Mouse (Mus musculus) left cerebral cortex, adult 18-20 months (tissue): ENCODE data around the gene Fgfr1op2. TPM values are rescaled to one million over a fixed set of nuclear protein-coding genes. Genes with fewer than 3 reads are reported as not detected.
"Not testable (repeated sequence)": the region's sequence is repeated elsewhere in the genome, so short reads cannot be mapped to it uniquely, and the experiment has no call there.

ENCODE experiments used
- DNase-seq, 2 experiments: peaks; one replicate each; pipeline ENCODE4 v3.0.0; 2021 to 2022; ENCODE audit warnings: low spot score in 2 of 2, mixed read lengths in 1 of 2
- long read RNA-seq, 2 experiments: library from polyadenylated mRNA; stranded (forward); transcript quantifications; one replicate each; pipeline ENCODE4 v2.0.0; 2021
- total RNA-seq, 2 experiments: library from RNA; stranded (reverse); gene quantifications; 2 replicates each; pipeline ENCODE4 v1.2.3; 2021

Fgfr1op2 gene
- 100 to 1,000 TPM; 100 to 101 TPM for total RNA-seq
- long read RNA-seq, experiment 1, transcript Fgfr1op2-204 (7 exons, 2,880 nt), result minor isoform, 15 of 221 reads
- long read RNA-seq, experiment 1, transcript Fgfr1op2-203 (6 exons, 2,766 nt), result major isoform, 192 of 221 reads
- long read RNA-seq, experiment 1, partial matches to known transcripts, result 3 of 221 reads
- long read RNA-seq, experiment 1, other reads (novel, unspliced or antisense), result 7 of 221 reads
- long read RNA-seq, experiment 2, transcript Fgfr1op2-204 (7 exons, 2,880 nt), result minor isoform, 8 of 137 reads
- long read RNA-seq, experiment 2, transcript Fgfr1op2-203 (6 exons, 2,766 nt), result major isoform, 108 of 137 reads
- long read RNA-seq, experiment 2, transcript Fgfr1op2-202 (5 exons, 918 nt), result minor isoform, 9 of 137 reads
- long read RNA-seq, experiment 2, partial matches to known transcripts, result 5 of 137 reads
- long read RNA-seq, experiment 2, other reads (novel, unspliced or antisense), result 7 of 137 reads

DNA sequence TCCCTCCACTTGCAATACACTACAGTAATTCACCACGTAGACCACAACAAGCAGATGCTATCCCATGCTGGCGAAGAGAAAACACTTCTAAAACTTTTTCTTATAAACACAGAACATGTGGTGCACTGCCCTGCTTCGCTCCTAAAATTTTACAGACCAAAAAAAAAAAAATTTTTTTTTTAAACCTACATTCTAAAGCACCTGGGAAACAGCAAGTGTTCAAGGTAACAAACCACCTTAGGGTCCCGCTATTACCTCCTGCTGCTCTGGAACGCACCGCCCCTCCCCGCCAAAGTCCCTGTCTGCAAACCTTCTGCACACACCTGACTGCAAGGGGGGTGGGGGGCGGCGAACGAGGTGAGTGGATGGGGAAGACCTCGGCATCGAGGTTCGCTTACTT is at the start of gene Fgfr1op2:
Gene Fgfr1op2, plus strand, starts transcription at position 301 of the 400 bp plus-strand sequence.
- no peak for DNase-seq

DNA sequence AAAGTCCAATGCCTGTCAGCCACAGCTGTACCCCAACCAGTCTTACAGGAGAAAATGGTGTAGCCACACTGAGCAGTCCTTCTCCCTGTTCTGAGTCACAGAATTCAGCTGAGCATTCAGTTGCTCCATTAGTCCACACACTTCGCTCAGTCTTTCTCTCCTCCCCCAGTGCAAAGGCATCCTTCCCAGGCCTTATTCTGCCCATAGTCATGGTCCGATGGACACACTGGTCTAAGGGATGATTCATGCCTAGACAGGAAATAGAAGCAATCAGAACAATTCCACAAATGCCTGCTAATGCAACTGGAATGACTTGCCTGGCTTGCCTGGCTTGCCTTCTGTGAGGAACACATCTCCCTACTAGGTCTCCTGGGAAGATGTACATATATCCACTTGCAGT is 49.5 kb upstream of the Fgfr1op2 start:
- DNase-seq, result no peak

DNA sequence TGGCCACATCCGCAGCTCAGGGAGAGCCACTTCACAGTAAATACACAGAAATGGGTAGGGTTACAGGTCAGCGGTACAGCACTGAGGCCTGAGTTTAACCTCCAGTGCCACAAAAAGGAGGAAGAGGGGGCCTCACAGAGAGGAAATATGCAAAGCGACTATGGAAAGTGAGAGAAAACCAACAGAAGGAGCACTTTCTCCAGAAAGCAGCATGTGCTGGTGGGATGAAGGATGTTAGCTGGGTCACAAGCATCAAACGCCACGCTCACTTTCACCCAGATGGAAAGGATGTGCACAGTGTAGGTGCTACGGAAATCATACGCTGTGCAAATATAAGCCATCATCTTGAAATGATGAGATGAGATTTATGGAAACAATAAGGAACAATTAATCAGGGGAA is 46.6 kb upstream of the Fgfr1op2 start:
- DNase-seq, result no peak

DNA sequence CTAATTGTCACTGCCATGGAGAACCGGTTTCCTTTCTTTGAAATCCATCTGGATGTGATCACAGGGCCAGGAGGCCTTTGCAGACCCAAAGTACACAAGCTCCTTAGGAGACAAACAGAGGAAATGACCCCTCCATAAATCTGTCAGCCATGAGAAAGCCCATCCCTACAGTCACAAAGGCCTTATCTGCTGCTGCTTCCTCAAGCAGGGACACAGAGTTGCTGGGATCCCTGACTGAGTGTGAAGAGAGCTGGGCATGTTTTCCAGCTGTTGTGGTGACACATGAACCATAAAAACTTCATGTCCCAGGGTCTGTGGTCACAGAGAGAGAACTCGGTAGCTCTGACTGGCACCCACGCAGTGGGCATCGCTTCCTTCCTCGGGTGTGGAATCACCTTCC is 46.2 kb upstream of the Fgfr1op2 start:
- DNase-seq, result no peak

DNA sequence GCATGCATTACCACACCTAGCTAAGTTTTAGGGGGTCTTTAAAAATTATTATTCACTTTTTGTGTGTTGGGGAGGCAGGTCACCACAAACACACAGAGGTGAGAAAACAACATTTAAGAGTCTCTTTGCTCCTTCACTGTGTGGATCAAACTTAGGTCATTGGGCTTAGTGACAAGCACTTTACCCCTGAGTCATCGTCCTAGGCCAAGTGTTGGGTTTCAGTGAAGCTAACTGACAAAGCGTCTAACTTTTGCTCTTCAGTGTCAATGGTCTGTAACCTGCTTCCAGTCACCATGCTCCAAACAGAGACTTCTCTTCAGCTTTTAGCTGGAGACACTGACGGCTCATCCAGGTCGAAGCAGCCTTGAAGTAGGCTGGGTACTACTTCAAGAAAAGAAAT is 43.9 kb upstream of the Fgfr1op2 start:
- no peak for DNase-seq

DNA sequence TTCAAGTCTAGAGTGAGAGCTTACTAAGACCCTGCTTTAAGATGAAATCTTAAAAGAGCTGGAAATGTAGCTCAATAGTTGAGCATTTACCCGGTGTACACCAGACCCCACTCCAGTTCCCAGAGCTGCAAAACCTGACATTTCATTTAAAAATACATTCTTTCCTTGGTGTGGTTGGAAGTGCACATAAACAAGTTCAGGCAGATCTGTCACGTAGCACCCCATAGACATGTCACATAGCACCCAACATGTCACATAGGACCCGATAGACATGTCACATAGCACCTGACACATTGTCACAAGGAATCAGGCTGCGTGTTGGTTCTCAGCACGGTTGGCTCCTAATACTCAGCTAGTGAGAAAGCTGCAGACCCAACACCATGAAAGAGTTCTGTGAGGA is 41.5 kb upstream of the Fgfr1op2 start:
- no peak for DNase-seq

DNA sequence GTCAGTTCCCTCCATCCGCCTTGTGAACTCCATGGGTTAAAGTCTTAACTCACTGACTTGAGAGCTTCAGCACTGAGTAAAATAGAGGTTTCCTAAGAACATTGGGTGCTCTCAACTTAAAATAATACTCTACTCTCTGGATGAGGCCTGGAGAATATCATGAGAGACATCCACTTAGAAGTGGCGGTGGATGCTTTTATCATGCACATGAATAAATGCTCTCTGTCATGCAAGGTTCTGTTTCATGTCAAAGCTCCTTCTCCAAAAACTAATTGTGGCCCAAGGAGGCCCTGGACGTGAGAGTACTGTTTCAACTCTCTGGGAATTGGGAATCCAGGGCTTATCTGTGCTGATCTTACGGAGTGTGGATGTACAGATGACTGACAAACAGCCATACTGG is 39.9 kb upstream of the Fgfr1op2 start:
- DNase-seq, result no peak

DNA sequence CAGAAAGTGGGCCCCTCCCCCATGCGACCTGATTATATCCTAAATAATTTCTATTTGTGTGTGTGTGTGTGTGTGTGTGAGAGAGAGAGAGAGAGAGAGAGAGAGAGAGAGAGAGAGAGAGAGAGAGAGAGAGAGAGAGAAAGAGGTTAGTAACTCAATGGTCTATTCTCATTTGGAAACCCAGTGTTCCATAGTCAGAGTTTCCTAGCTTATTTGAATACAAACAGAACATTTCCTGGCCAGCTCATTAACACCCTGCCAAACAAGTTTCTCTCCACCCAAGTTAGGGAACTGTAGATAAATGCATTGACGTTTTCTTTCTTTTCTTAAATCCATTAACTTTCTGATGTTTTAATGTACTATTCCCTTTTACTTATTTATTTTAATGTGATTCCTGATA is 38.9 kb upstream of the Fgfr1op2 start:
- no peak for DNase-seq

DNA sequence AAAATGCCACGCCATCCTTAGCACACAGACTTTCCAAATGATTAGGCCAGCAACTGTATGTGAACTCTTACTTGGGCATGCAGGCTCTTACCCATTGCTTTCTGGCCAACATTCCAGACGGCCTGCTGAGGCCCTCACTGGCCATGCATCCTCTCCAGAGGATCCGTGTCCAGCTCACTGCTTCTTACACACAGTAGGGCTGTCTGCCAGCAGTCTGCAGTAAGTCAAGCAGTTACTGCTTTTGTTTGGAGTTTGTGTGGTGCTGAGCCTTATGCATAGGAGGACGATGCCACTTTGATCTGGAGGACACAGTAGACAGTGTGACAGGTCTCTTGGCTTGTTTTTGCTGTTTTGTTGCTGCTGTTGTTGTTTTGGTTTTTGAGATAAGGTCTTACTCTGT is 38.3 kb upstream of the Fgfr1op2 start:
- no peak for DNase-seq

DNA sequence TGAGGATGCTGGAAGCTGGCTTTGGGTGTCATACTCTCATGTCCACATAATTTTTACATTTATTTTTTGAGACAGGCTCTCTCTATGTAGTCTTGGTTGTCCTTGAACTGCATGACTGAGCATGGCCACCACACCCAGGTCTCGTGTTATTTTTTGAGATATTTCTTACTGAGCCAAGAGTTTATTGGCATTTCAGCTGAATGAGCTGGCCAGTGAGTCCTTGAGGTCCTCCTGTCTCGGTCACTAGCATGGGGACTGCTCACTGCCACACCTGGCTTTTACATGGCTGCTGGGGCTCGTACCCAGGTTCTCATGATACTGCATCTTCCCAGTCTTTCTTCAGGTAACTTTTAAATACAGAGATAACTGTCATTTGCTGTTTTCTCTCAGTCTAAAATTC is 36.6 kb upstream of the Fgfr1op2 start:
- no peak for DNase-seq

DNA sequence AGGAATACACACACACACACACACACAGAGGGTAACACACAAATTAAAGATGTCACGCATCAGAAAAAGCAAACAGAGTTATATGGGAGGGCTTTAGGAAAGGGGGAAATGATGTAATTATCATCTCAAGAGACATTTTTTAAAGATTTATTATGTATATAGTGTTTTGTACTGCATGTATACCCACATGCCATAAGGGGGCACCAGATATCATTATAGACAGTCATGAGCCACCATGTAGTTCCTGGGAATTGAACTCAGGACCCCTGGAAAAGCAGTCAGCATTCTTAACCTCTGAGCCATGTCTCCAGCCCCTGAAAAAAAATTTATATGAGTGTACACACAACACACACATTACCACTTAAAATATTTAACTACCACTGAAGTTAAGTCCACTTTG is 32.4 kb upstream of the Fgfr1op2 start:
- DNase-seq, result no peak

DNA sequence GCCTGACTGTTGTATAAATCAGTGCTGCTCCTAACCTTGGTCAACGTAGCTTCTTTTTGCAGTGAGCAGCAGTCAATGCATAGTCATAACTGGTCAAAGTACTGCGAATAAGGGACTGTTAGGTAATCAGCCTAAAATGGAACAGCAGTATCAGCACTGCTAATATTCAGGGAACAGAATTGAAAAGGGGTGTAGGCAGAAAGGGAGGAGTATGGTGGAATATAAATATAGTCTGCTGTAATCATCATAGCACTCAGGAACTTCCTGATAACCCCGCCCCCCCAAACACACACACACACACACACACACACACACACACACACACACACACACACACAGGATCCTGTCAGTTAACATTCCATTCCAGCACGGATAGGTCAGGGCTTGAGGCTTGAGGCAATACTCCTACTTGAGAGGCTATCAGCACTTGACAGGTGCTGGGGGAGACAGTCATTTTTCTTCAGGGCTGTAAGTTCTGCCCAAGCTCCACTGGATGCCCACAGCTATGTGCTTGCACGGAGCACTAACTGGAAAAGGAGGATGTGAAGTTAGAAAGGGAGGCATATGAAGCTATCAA is 31.6 kb upstream of the Fgfr1op2 start:
- no peak for DNase-seq

DNA sequence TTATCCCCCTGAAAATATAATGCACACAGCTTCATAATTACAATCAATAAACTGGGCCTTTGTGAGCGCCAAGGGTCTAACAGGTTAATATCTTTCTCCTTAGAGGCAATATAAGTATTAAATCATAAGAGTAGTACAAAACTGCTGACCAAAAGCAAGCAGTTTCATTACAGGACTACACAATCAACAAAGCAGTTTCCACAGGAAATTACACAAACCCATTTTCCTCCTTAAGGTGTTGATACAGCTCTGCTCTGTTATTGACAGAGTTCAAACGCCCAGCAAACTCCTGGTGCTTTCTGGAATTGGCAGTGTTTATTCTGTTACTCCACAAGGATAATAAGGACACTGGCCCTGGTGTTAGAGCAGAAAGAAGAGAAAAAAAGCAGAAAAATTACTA is 26.6 kb upstream of the Fgfr1op2 start:
- DNase-seq, result no peak

DNA sequence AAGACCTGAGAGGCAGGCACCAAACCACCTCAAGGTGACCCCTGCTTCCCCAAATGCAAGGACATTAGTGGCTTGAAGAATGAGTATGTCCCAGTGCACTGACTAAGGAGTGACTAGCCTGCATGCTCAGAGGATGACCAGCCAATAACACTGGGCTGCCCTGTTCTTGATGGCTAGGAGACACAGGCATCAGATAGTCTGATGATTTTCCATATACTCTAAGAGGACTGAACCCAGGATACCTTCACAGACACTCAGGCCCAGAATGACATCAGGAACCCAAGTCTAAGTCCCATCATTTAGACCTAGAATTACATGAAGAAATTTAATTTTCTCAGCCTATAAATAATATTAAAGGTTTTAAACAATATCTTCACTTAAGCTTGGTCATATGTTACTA is 25.7 kb upstream of the Fgfr1op2 start:
- no peak for DNase-seq

DNA sequence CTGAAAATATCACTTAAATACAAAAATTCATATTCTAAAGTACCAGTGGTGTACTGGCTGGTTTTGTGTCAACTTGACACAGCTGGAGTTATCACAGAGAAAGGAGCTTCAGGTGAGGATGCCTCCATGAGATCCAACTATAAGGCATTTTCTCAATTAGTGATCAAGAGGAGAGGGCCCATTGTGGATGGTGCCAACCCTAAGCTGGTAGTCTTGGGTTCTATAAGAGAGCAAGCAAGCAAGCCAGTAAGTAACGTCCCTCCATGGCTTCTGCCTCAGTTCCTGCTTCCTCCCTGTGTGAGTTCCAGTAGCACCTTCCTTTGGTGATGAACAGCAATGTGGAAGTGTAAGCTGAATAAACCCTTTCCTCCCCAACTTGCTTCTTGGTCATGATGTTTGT is 14.5 kb upstream of the Fgfr1op2 start:
- not testable (repeated sequence) for DNase-seq

DNA sequence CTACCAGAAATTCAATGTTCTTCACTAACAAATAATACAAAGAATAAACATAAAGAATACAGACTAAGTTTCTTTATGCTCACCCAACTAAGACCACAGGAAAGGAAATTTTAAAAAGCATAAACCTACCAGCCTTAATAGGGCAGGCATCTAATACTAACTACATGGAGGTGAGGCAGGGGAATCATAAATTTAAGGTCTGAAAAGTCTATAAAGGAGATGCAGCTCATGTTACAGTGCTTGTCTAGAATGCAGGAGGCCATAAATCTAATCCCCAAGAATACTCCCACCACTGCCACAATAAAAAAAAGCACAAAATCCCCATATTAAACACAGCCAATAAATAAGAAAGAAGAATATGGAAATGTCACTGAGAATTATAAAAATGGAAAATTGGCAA is 4.9 kb upstream of the Fgfr1op2 start:
- no peak for DNase-seq

DNA sequence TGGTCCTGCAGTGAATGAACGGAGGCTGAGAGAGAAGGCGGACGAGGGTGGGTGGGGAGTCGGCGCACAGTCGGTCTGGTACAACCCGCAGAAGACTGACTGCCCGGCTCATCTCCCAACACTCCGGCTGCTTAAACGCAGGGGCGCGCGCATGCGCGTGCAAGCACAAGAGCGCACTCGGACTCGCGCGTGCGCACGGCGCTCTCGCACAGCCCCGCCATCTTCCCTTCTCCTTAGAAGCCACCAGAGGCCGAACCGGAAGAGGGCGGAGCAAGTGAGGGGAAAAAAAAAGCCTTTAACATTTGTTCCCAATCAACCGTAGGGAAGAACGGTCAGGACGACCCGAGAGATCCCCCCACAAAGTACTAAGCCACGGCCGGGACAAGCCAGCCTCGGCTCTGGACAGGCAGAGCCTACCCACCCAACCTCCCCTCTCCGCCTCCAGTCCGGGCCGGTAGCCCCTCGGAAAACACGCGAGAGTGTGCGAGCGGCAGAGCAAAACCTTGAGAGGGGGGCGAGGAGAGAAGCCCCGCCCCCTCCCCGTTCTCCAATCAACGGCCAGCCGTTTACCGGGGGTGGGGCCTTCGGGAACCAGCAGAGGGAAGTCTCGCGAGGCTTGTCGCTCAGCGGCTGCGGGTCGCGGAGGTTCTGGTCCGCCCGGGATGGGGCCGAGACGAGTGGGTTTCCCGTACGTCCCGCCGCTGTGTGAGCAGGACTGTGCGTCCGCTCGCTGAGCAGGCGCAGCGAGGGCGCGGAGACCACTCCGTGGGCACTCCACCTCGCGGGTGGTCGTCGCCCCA is 507 bp downstream of the Fgfr1op2 start, which contains the start of gene Ints13:
Gene Ints13, minus strand, starts transcription at position 526 of the 800 bp plus-strand sequence.
- DNase-seq, result peak; percentile 94 to 97

DNA sequence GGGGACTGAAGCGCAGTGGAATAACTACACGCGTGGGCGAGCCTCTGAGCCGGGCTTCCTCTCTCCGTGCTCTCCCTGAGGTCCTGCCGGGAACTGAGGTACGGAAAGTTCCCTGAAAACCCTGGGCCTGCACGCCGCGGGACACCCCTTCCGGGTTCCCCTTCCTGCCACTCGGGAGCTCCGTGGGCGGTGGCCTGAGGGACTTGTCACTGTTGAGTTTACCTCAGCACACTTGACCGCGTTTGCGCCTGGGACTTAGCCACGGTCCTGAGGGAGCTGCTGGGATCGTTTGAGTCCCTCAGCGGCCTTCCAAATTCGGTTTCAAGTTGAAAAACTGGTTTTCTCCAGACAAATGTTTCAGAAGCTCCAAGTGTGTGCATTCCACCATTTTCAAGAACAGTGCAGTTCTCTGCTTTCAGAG is 1.1 kb downstream of the Fgfr1op2 start:
- DNase-seq, result peak; percentile 59 to 66

DNA sequence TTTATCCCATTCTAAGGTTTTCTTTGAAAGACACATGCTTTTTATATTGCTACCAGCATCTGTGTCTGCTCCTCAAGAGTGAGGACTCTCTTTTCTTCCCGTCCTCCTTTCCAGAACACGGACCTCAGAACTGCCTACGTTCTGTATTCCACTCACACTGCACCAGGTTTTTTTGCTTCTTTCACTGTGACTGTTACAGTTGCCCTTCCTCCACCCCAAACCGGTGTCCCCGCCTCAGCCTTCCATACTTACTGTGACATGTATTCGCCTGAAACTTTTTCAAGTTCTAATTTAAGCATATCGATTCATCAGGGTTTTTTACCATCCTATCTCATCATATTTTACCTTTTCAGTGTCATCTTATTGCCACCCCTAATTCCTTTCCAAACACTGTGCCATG is 1.6 kb downstream of the Fgfr1op2 start:
- DNase-seq, result peak; percentile 39 to 43

DNA sequence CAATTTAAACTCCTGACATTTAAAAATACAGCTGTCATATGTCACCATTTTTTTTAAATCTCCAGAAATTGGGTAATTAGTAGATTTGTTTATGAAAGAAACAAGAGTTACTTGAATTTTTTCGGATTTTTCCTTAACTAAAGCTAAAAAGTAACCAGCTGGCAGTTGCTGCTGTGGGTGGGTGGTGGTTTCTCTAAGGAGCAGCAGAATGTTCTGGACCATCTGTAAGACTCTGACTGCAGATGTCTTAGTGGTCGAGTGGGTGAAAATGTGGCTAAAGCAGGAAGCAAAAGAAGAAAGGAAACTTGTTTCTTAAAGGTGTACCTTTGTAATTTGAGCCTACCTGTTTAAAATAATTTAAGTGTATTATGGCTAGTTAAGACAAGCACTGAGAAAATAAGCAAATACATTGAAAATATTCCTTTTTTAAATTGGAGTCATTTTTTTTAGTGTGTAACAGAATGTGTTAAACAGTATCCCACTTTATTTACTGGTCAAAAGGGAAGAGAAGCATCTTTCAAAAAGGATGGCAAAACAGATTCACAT is 3.5 kb downstream of the Fgfr1op2 start:
- DNase-seq, result peak; percentile 57 to 73

DNA sequence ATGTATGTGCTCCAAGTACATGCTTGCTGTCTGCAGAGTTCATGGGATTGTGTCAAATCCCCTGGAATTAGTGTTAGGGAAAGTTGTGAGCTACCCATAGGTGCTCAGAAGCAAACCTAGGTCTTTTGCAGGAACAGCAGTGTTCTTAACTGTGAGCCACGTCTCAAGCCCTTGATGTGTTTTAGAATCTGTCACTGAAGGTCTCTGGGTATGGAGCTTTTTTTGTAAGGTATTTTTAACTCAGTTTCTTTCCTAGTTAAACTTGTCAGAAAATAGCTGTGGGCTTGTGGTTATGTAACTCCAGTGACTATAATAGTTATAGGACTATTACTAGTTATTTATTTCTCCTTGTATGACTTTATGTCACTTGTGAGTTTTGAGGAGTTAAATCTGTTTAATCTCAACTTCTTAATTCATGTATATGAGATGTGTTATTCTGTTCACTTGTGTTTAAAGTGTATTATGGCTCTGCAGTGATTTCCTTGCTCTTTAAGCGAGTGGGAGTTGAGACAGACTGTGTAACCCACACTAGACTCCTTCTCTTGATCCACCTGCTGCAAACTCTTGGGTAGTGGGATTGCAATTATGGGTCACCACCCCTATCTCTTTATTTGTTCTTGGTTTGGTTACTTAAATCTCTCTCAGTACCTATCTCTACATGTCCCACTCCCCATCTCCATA is 6.5 kb downstream of the Fgfr1op2 start:
- DNase-seq, result no peak
